Comparison of ENCODE assay signal across 7 mouse cellular contexts in genomic region chr17:6399281-6400096, GRCm38 (mm10). TPM values are rescaled to one million over a fixed set of nuclear protein-coding genes. Genes with fewer than 3 reads are reported as not detected.
DNase-seq lines count a peak whose midpoint lies in the region; ATAC-seq and TF ChIP-seq lines count a peak whose summit lies in the region.
"Not testable (repeated sequence)": the region's sequence is repeated elsewhere in the genome, so short reads cannot be mapped to it uniquely, and the experiment has no call there.

No protein-coding gene starts in this region.

- H3K36me3 ChIP-seq in forebrain, embryonic 11.5 days (ENCODE audit: control insufficient read depth, insufficient read depth, low read length); heart, embryonic 15.5 days; intestine, postnatal 0 days (ENCODE audit: control insufficient read depth, insufficient read depth); limb, embryonic 14.5 days (ENCODE audit: control insufficient read depth, insufficient read depth, low read length); midbrain, embryonic 13.5 days: not testable (repeated sequence)

- not testable (repeated sequence) for H3K27me3 ChIP-seq in forebrain, embryonic 11.5 days (ENCODE audit: control insufficient read depth, insufficient read depth, low read length); heart, embryonic 15.5 days; intestine, postnatal 0 days (replicated peaks; ENCODE audit: control insufficient read depth, insufficient read depth, low read length); limb, embryonic 14.5 days (ENCODE audit: control insufficient read depth, insufficient read depth, low read length); midbrain, embryonic 13.5 days

- TF ChIP-seq CTCF in intestine, postnatal 0 days (IDR thresholded peaks at IDR 0.05; ENCODE audit: low read depth), result not testable (repeated sequence)

- not testable (repeated sequence) for H3K4me3 ChIP-seq in forebrain, embryonic 11.5 days (ENCODE audit: low read depth, low read length); heart, embryonic 15.5 days; intestine, postnatal 0 days (ENCODE audit: low read depth, low read length); limb, embryonic 14.5 days (replicated peaks; ENCODE audit: low read length); midbrain, embryonic 13.5 days (replicated peaks)

- WGBS in forebrain, embryonic 11.5 days, result 25% methylated on average over 5 of the region's 13 CpGs
- WGBS in heart, embryonic 15.5 days, result 30% methylated on average over 9 of the region's 13 CpGs
- 37% methylated on average over 6 of the region's 13 CpGs for WGBS in intestine, postnatal 0 days
- 12% methylated on average over 6 of the region's 13 CpGs for WGBS in limb, embryonic 14.5 days
- 18% methylated on average over 9 of the region's 13 CpGs for WGBS in midbrain, embryonic 13.5 days

- H3K4me1 ChIP-seq in forebrain, embryonic 11.5 days (replicated peaks; ENCODE audit: control insufficient read depth, insufficient read depth, low read length); heart, embryonic 15.5 days (replicated peaks); intestine, postnatal 0 days (replicated peaks; ENCODE audit: control insufficient read depth, insufficient read depth, low read length); limb, embryonic 14.5 days (ENCODE audit: control insufficient read depth, insufficient read depth, low read length): not testable (repeated sequence)
- H3K4me1 ChIP-seq in midbrain, embryonic 13.5 days (replicated peaks), result peaks cover 12% of the 10 kb centered on the region

- DNase-seq in cerebellum, postnatal 14 days, result peak; percentile 42 to 52
- DNase-seq in forebrain, embryonic 11.5 days (ENCODE audit: low spot score), result peak; percentile 78
- DNase-seq in limb, embryonic 14.5 days (ENCODE audit: low spot score), result peak; percentile 2
- peak; percentile 6 for DNase-seq in retina, postnatal 7 days (ENCODE audit: low read depth, low spot score)

- not testable (repeated sequence) for H3K9me3 ChIP-seq in forebrain, embryonic 11.5 days (ENCODE audit: control insufficient read depth, low read length); heart, embryonic 15.5 days (replicated peaks); intestine, postnatal 0 days (ENCODE audit: control insufficient read depth); limb, embryonic 14.5 days (ENCODE audit: control insufficient read depth, low read length); midbrain, embryonic 13.5 days

- H3K9ac ChIP-seq in forebrain, embryonic 11.5 days (ENCODE audit: low read length), result peak overlapping the region; percentile 32; the same call in 1 of the 2 replicates
- H3K9ac ChIP-seq in heart, embryonic 15.5 days; intestine, postnatal 0 days (ENCODE audit: low read depth, low read length); limb, embryonic 14.5 days (ENCODE audit: low read depth, low read length, severe bottlenecking); midbrain, embryonic 13.5 days (replicated peaks): not testable (repeated sequence)

- H3K4me2 ChIP-seq in forebrain, embryonic 11.5 days (ENCODE audit: low read depth, low read length, severe bottlenecking); heart, embryonic 15.5 days; intestine, postnatal 0 days (replicated peaks; ENCODE audit: low read depth); limb, embryonic 14.5 days (replicated peaks; ENCODE audit: low read depth, low read length, severe bottlenecking): not testable (repeated sequence)
- H3K4me2 ChIP-seq in midbrain, embryonic 13.5 days (replicated peaks), result 0 out of 2 replicates have a peak overlapping the region, but pooled peaks have one; percentile 13

- TF ChIP-seq POLR2A in limb, embryonic 14.5 days (IDR thresholded peaks at IDR 0.05; ENCODE audit: borderline replicate concordance, extremely low read depth, insufficient read depth, insufficient read length), result not testable (repeated sequence)

- peak; percentile 89 for ATAC-seq in forebrain, embryonic 11.5 days (replicated peaks; ENCODE audit: low FRiP score)
- ATAC-seq in heart, embryonic 15.5 days (replicated peaks; ENCODE audit: insufficient number of reproducible peaks, insufficient read depth, low FRiP score, low read depth), result peak; percentile 59; the same call in 1 of the 2 replicates
- peak; percentile 58; the same call in 1 of the 2 replicates for ATAC-seq in intestine, postnatal 0 days
- ATAC-seq in limb, embryonic 14.5 days (ENCODE audit: low FRiP score, low read depth), result peak; percentile 78
- ATAC-seq in midbrain, embryonic 13.5 days, result peak; percentile 96

- H3K27ac ChIP-seq in forebrain, embryonic 11.5 days (ENCODE audit: low read depth, low read length), result peak overlapping the region; percentile 86
- not testable (repeated sequence) for H3K27ac ChIP-seq in heart, embryonic 15.5 days; intestine, postnatal 0 days (ENCODE audit: low read depth, low read length); limb, embryonic 14.5 days (replicated peaks; ENCODE audit: low read depth, low read length)
- H3K27ac ChIP-seq in midbrain, embryonic 13.5 days, result peak overlapping the region; percentile 89

RNA-seq across cellular contexts. Expression of gene Dynlt1b, which starts 30.4 kb away (rescaled TPM):
- 530 and 544 TPM in 2 replicates for polyA plus RNA-seq in forebrain, embryonic 11.5 days (2014; fragmentation: Nextera tagmentation; extraction: Ambion mirVana)
- 361 and 375 TPM in 2 replicates for polyA plus RNA-seq in heart, embryonic 15.5 days (2015; fragmentation: Nextera tagmentation; extraction: Ambion mirVana)
- polyA plus RNA-seq in intestine, postnatal 0 days (2015; fragmentation: Nextera tagmentation; extraction: Ambion mirVana), result 725 and 769 TPM in 2 replicates
- 399 and 408 TPM in 2 replicates for polyA plus RNA-seq in limb, embryonic 14.5 days (2012; rRNA removed)
- polyA plus RNA-seq in limb, embryonic 14.5 days (2014; fragmentation: Nextera tagmentation; extraction: Ambion mirVana), result 513 and 517 TPM in 2 replicates
- 1,193 and 1,210 TPM in 2 replicates for polyA plus RNA-seq in midbrain, embryonic 13.5 days (2015; fragmentation: Nextera tagmentation; extraction: Ambion mirVana)

Comparison
In these comparisons a context has a peak if more than half of its experiments do, and no peak if none do; other contexts are left out.
1. DNase-seq: peak in every context shown above with its lines; median percentile 78 in forebrain, embryonic 11.5 days; 47 in cerebellum, postnatal 14 days; 6 in retina, postnatal 7 days; 2 in limb, embryonic 14.5 days.